Mouse (Mus musculus): ENCODE measurements around the gene Rbms3. TPM values are rescaled to one million over a fixed set of nuclear protein-coding genes. Genes with fewer than 3 reads are reported as not detected.

Gene Rbms3
- total and polyA plus RNA-seq, 2 experiments, result 2.4 to 4.0 TPM

DNA sequence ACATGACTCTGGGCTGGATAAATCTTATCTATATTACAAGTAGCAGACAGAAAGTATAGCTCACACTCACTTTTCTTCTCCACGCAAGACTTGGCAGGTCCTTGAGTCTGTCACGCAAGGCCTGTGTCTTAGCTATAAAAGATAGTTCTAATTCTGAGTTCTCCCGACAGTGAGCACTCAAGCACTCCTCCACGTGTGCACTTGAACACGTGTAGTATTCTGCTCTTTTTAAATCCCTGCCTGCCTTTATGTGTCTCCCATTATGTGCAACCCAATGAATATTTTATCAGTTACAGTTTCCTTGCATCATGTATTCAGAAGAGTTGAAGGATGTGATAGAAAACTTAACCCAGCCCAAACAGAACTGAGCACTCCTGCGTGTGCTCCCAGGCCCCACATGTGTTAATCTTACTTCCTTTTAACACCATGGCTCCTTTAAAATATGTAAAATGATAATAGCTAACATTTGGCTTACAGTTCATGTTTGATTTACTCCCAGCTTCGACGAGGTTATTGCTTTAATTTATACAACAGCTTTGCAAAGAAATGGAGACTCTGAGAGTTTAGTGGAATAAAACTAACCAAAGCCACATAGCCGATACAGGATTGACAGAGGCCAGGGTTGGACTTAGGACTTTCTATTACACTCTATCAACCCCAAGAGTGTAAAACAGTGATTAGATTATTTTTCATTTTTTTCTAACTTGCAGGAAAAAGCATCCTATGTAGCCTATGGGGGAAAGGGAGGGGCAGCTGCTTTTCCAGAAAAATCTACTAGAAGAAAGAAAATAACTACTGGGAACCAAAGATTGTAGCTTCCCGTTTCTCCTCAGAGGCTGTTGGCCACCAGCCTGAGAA, 749.9 kb downstream of the Rbms3 start:
- whole genome bisulfite sequencing, result 77% methylated on average over 10 of the region's 10 CpGs
- DNase-seq (ENCODE audit: extremely low read depth, low read depth, low spot score), result no peak
- Histone ChIP-seq H3K27me3 (ENCODE audit: control insufficient read depth, insufficient read depth, low read length) (no peaks in the 10 kb centered on the region), H3K79me2 (ENCODE audit: control insufficient read depth, insufficient read depth, low read length) (no peaks in the 10 kb centered on the region), H3K4me3 (ENCODE audit: insufficient read depth, low read depth, low read length) (no peak overlapping the region), H3K36me3 (ENCODE audit: control insufficient read depth, insufficient read depth, low read length) (no peaks in the 10 kb centered on the region), H3K4me1 (ENCODE audit: control insufficient read depth, insufficient read depth, low read length) (0 out of 2 replicates have a peak, but pooled peaks cover 3% of the 10 kb centered on the region), H3K9ac (ENCODE audit: low read depth, low read length) (no peak overlapping the region), H3K27ac (replicated peaks; ENCODE audit: insufficient read depth, low read depth, low read length) (no peak overlapping the region; the same call in 1 of the 2 replicates)
- no peak for TF ChIP-seq POLR2A (IDR thresholded peaks at IDR 0.05; ENCODE audit: extremely low read depth, insufficient read depth, low read length)
- TF ChIP-seq CTCF (IDR thresholded peaks at IDR 0.05; ENCODE audit: low read depth, low read length), result no peak

DNA sequence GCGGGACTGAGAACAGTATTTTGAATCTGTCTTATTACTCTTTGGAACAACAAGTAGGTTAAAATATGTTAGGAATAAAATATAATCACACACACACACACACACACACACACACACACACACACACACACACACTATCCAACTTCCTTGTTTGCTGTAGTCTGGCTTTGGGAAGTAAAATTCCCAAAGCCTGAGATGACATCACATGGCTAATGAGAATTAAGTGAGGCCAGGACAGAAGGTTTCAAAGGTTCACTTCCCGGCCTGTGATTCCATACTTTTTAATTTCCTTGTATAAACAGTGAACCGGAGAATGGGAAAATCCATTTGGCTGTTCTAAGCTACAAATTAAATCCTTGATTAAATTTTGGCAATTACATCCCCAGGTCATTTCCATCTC, 752.9 kb downstream of the Rbms3 start:
- Histone ChIP-seq H3K27ac (replicated peaks; ENCODE audit: insufficient read depth, low read depth, low read length) (no peak overlapping the region), H3K4me3 (ENCODE audit: insufficient read depth, low read depth, low read length) (no peak overlapping the region), H3K9ac (ENCODE audit: low read depth, low read length) (no peak overlapping the region), H3K79me2 (ENCODE audit: control insufficient read depth, insufficient read depth, low read length) (no peaks in the 10 kb centered on the region), H3K36me3 (ENCODE audit: control insufficient read depth, insufficient read depth, low read length) (no peaks in the 10 kb centered on the region), H3K4me1 (ENCODE audit: control insufficient read depth, insufficient read depth, low read length) (peaks cover 5% of the 10 kb centered on the region; the same call in 1 of the 2 replicates), H3K27me3 (ENCODE audit: control insufficient read depth, insufficient read depth, low read length) (no peaks in the 10 kb centered on the region)
- TF ChIP-seq CTCF (IDR thresholded peaks at IDR 0.05; ENCODE audit: low read depth, low read length) (no peak), POLR2A (IDR thresholded peaks at IDR 0.05; ENCODE audit: extremely low read depth, insufficient read depth, low read length) (no peak)
- 77% methylated on average over 3 of the region's 3 CpGs for WGBS
- DNase-seq (ENCODE audit: extremely low read depth, low read depth, low spot score), result peak; percentile 38

DNA sequence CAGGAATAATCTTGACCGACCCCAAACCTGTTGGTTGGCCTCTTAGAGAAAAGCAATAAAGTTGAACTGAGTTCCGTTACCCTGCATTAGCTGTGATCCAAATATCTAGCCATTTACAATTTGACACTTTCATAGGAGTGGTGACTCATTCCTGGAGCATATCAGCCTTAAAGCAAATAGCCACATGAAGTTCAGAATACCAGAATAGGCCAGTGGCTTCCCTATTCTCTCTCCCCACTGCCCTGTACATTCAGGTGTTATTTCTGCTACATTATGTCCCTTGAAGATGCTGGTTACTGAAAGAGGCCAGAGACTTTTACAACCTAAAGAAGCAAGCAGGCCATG, 755.8 kb downstream of the Rbms3 start:
- H3K27ac ChIP-seq (replicated peaks; ENCODE audit: insufficient read depth, low read depth, low read length), result peak overlapping the region; percentile 78

DNA sequence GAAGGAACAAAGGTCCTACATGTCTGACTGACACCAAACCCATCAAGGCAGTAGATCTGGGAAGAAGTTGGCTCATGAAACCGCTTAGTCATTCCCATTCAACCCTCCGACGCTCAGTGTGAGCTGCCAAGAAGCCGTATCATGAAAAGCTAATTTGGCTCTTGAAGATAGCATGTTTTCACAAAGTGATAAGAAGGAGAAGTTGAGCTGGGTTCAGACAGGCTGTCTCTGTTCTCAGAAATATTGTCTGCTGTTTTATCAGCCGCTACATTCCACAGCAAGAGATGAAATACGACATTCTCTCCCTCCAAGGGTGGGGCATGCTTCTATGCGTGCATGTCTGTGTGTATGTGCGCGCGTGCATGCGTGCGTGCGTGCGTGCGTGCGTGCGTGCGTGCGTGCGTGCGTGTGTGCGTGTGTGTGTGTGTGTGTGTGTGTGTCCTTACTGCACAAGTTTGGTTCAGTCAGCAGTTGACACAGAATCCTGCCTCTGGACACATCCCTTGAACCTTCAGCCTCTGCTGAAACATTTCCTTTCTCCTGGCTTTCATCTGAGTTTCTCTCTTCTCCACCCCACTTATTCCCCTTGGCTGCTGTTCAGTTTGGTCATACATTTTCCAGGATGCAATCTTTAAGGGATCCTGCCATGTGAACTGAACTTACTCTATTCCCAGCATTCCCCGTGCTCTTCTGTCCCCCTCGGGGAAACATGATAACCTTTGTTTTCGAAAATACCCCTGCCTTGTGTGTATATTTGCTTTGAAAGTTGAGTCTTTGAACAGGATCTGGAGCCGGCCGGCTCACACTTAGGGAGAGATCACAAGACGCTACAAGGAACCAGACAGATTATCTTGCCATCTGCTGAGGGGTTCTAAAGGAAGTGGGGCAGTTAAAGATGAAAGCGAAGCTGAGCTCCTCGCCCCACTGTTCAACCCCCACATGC, 756.4 kb downstream of the Rbms3 start:
- peak overlapping the region; percentile 78 for H3K27ac ChIP-seq (replicated peaks; ENCODE audit: insufficient read depth, low read depth, low read length)
- H3K4me3 ChIP-seq (ENCODE audit: insufficient read depth, low read depth, low read length), result 0 out of 2 replicates have a peak overlapping the region, but pooled peaks have one; percentile 19
- H3K9ac ChIP-seq (ENCODE audit: low read depth, low read length), result no peak overlapping the region; the same call in 1 of the 2 replicates

More for the DNA sequence above, 755.8 kb downstream of the Rbms3 start:
- Histone ChIP-seq H3K4me1 (ENCODE audit: control insufficient read depth, insufficient read depth, low read length) (peaks cover 2% of the 10 kb centered on the region; the same call in 1 of the 2 replicates), H3K27me3 (ENCODE audit: control insufficient read depth, insufficient read depth, low read length) (no peaks in the 10 kb centered on the region), H3K9ac (ENCODE audit: low read depth, low read length) (no peak overlapping the region), H3K4me3 (ENCODE audit: insufficient read depth, low read depth, low read length) (no peak overlapping the region), H3K36me3 (ENCODE audit: control insufficient read depth, insufficient read depth, low read length) (no peaks in the 10 kb centered on the region), H3K79me2 (ENCODE audit: control insufficient read depth, insufficient read depth, low read length) (no peaks in the 10 kb centered on the region)
- DNase-seq (ENCODE audit: extremely low read depth, low read depth, low spot score), result no peak
- TF ChIP-seq CTCF (IDR thresholded peaks at IDR 0.05; ENCODE audit: low read depth, low read length) (no peak), POLR2A (IDR thresholded peaks at IDR 0.05; ENCODE audit: extremely low read depth, insufficient read depth, low read length) (no peak)
- 63% methylated on average over 2 of the region's 2 CpGs for WGBS

DNA sequence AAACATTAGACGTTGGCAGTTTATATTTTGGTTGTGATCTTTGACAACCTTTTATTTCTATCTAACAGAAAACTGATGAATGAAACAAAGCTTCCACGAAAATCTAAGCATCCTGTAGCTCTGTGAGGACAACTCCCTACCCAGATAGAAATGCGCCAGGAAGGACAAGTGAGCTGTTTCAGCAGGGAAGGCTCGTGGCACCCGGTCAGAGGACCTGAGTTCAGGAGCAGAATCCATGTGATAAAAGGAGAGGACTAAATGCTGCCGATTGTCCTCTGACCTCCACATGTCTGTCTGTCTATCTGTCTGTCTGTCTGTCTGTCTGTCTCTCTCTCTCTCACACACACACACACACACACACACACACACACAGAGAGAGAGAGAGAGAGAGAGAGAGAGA, 757.4 kb downstream of the Rbms3 start:
- H3K27ac ChIP-seq (replicated peaks; ENCODE audit: insufficient read depth, low read depth, low read length), result no peak overlapping the region
- H3K27me3 ChIP-seq (ENCODE audit: control insufficient read depth, insufficient read depth, low read length), result no peaks in the 10 kb centered on the region
- DNase-seq (ENCODE audit: extremely low read depth, low read depth, low spot score), result no peak
- H3K4me3 ChIP-seq (ENCODE audit: insufficient read depth, low read depth, low read length), result no peak overlapping the region
- H3K36me3 ChIP-seq (ENCODE audit: control insufficient read depth, insufficient read depth, low read length), result no peaks in the 10 kb centered on the region
- 69% methylated on average over 6 of the region's 6 CpGs for WGBS
- TF ChIP-seq CTCF (IDR thresholded peaks at IDR 0.05; ENCODE audit: low read depth, low read length), result no peak
- no peak for TF ChIP-seq POLR2A (IDR thresholded peaks at IDR 0.05; ENCODE audit: extremely low read depth, insufficient read depth, low read length)
- H3K4me1 ChIP-seq (ENCODE audit: control insufficient read depth, insufficient read depth, low read length), result peaks cover 2% of the 10 kb centered on the region; the same call in 1 of the 2 replicates
- H3K9ac ChIP-seq (ENCODE audit: low read depth, low read length), result no peak overlapping the region
- no peaks in the 10 kb centered on the region for H3K79me2 ChIP-seq (ENCODE audit: control insufficient read depth, insufficient read depth, low read length)

More for the DNA sequence above, 756.4 kb downstream of the Rbms3 start:
- peak; percentile 52 for DNase-seq (ENCODE audit: extremely low read depth, low read depth, low spot score)
- Histone ChIP-seq H3K4me1 (ENCODE audit: control insufficient read depth, insufficient read depth, low read length) (peaks cover 2% of the 10 kb centered on the region; the same call in 1 of the 2 replicates), H3K36me3 (ENCODE audit: control insufficient read depth, insufficient read depth, low read length) (no peaks in the 10 kb centered on the region), H3K79me2 (ENCODE audit: control insufficient read depth, insufficient read depth, low read length) (no peaks in the 10 kb centered on the region), H3K27me3 (ENCODE audit: control insufficient read depth, insufficient read depth, low read length) (no peaks in the 10 kb centered on the region)
- 68% methylated on average over 30 of the region's 30 CpGs for WGBS
- no peak for TF ChIP-seq CTCF (IDR thresholded peaks at IDR 0.05; ENCODE audit: low read depth, low read length)

Data from liver, adult 2 months (tissue).